Mouse (Mus musculus): ENCODE measurements around the gene Cdk12. TPM values are rescaled to one million over a fixed set of nuclear protein-coding genes. Genes with fewer than 3 reads are reported as not detected.
A peak's percentile ranks its signal among the peaks of the same experiment; 100 is the strongest.

The Cdk12 gene
- polyA plus RNA-seq, 1 experiment from 2014 or later: 13.5 TPM

GRCm38 (mm10) chr11:98266699-98267402 lies 64.0 kb downstream of the Cdk12 start:
- WGBS: 46% methylated on average over 6 of the region's 6 CpGs
- H3K27ac ChIP-seq: no peak overlapping the region
- H3K4me1 ChIP-seq: peaks cover 6% of the 10 kb centered on the region; the same call in 1 of the 2 replicates
- H3K27me3 ChIP-seq (replicated peaks): no peaks in the 10 kb centered on the region
- no peaks in the 10 kb centered on the region for H3K9me3 ChIP-seq
- H3K4me2 ChIP-seq (replicated peaks): no peak overlapping the region
- peaks cover 37% of the 10 kb centered on the region for H3K36me3 ChIP-seq
- H3K9ac ChIP-seq: no peak overlapping the region
- ATAC-seq (ENCODE audit: low FRiP score, low read depth): no peak
- H3K4me3 ChIP-seq: no peak overlapping the region

DNA sequence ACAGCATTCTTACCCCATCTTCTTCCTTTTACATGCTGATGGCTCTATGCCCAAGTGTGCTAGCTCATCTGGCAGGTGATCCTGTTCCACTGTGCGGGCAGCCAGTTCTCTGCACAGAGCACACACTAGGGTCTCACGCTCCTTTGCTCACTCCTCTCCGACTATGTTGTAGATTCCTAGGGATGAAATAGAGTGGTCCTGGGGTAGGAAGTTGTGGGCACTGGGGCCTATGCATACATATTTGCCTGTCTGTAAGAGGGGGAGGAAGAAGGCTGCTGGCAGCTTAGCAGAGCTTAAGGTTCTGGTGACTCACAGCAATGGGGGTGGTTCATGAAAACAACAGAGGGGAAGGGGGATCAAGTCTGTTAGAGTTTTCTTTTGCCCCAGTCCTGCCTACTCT lies 67.2 kb downstream of the Cdk12 start:
- no peak for ATAC-seq (ENCODE audit: low FRiP score, low read depth)
- peaks cover 44% of the 10 kb centered on the region for H3K36me3 ChIP-seq

DNA sequence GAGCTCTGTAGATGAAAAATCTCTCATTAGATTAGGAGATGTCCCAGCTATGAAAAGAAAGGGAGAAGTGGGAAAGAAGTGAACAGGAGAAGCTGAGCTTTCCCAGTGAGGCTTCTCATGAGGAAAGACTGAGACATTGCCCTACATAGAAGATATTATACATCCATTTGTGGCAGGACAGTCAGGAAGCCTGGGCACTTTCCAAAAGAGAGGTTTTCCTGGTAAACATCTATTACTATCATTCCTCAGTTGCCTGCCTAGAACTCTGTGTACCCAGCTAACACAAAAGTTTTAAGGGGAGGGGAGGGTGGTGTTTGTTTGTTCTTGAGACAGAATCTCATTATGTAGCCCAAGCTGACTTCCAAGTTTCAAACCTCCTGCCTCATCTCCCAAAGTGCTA lies 67.6 kb downstream of the Cdk12 start:
- Histone ChIP-seq H3K36me3 (peaks cover 44% of the 10 kb centered on the region), H3K4me1 (peaks cover 6% of the 10 kb centered on the region; the same call in 1 of the 2 replicates), H3K9me3 (no peaks in the 10 kb centered on the region), H3K27me3 (replicated peaks) (no peaks in the 10 kb centered on the region), H3K9ac (no peak overlapping the region), H3K4me2 (replicated peaks) (no peak overlapping the region), H3K27ac (no peak overlapping the region), H3K4me3 (no peak overlapping the region)
- ATAC-seq (ENCODE audit: low FRiP score, low read depth): no peak

More for the DNA sequence above, 67.2 kb downstream of the Cdk12 start:
- Histone ChIP-seq H3K27me3 (replicated peaks) (no peaks in the 10 kb centered on the region), H3K9me3 (no peaks in the 10 kb centered on the region), H3K4me1 (peaks cover 6% of the 10 kb centered on the region; the same call in 1 of the 2 replicates), H3K4me2 (replicated peaks) (no peak overlapping the region), H3K4me3 (no peak overlapping the region), H3K9ac (no peak overlapping the region), H3K27ac (no peak overlapping the region)
- WGBS: 96% methylated on average over 3 of the region's 3 CpGs

DNA sequence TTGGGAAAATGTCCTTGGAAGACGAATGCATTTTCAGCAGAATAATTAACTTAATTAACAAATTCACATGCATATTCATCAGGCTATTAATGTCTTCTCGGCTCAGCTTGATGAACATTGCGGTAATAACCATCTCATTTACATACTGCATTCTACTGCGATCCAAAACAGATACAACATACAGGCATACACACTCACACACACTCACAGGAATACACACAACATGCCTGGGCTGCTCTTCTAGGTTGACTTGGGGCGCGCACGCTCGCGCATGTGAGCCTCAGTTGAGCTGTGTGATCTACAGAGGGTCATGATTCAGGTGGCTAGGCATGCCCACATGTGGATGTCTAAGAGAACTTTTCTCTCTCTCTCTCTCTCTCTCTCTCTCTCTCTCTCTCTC lies 80.9 kb downstream of the Cdk12 start:
- Histone ChIP-seq H3K9ac (no peak overlapping the region), H3K4me2 (replicated peaks) (peak overlapping the region; percentile 44), H3K9me3 (no peaks in the 10 kb centered on the region), H3K36me3 (peaks cover 10% of the 10 kb centered on the region), H3K4me1 (peaks cover 12% of the 10 kb centered on the region; the same call in 1 of the 2 replicates), H3K27ac (no peak overlapping the region), H3K27me3 (replicated peaks) (no peaks in the 10 kb centered on the region), H3K4me3 (no peak overlapping the region)
- 26% methylated on average over 9 of the region's 9 CpGs for WGBS
- peak; percentile 76; the same call in 1 of the 2 replicates for ATAC-seq (ENCODE audit: low FRiP score, low read depth)

DNA sequence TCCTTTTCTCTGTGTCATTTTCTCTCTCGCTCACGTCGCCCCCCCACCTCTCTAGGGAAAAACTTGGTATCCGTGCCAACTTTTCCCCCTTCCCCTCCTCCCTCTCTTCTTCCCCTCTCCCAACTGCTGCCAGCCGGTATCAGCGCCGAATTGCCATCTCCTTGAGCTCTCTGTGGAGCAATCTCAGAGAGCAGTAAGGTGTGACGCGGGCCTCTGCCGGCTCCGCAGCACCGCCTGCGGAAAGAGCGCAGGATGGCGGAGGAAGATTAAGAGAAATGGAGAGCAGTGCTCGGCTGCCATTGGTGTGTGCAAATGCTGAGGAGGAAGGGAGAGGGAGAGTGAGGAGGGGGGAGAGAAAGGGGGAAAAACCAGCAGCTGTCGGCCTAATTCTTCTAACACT lies 81.4 kb downstream of the Cdk12 start:
- peak; percentile 82 for ATAC-seq (ENCODE audit: low FRiP score, low read depth)
- Histone ChIP-seq H3K36me3 (peaks cover 5% of the 10 kb centered on the region), H3K4me3 (no peak overlapping the region), H3K9me3 (no peaks in the 10 kb centered on the region), H3K9ac (no peak overlapping the region), H3K4me2 (replicated peaks) (peak overlapping the region; percentile 44), H3K27me3 (replicated peaks) (no peaks in the 10 kb centered on the region), H3K27ac (no peak overlapping the region), H3K4me1 (peaks cover 12% of the 10 kb centered on the region; the same call in 1 of the 2 replicates)
- WGBS: 3% methylated on average over 15 of the region's 17 CpGs

- Histone ChIP-seq H3K27me3 (replicated peaks) (0 out of 2 replicates have a peak, but pooled peaks cover 3% of the 10 kb centered on the region), H3K4me2 (replicated peaks) (no peak overlapping the region), H3K4me1 (peaks cover 12% of the 10 kb centered on the region; the same call in 1 of the 2 replicates), H3K36me3 (no peaks in the 10 kb centered on the region), H3K27ac (no peak overlapping the region), H3K9ac (no peak overlapping the region), H3K9me3 (no peaks in the 10 kb centered on the region), H3K4me3 (no peak overlapping the region)
- ATAC-seq (ENCODE audit: low FRiP score, low read depth): no peak
- 51% methylated on average over 2 of the region's 2 CpGs for WGBS
Measured at GRCm38 (mm10) chr11:98285368-98285767, 82.5 kb downstream of the Cdk12 start.

GRCm38 (mm10) chr11:98287531-98287930 lies 84.7 kb downstream of the Cdk12 start:
- Histone ChIP-seq H3K9me3 (no peaks in the 10 kb centered on the region), H3K4me3 (no peak overlapping the region), H3K27me3 (replicated peaks) (0 out of 2 replicates have a peak, but pooled peaks cover 8% of the 10 kb centered on the region), H3K9ac (no peak overlapping the region), H3K4me1 (peaks cover 12% of the 10 kb centered on the region; the same call in 1 of the 2 replicates), H3K36me3 (no peaks in the 10 kb centered on the region), H3K4me2 (replicated peaks) (no peak overlapping the region), H3K27ac (no peak overlapping the region)
- WGBS: 49% methylated on average over 5 of the region's 5 CpGs
- no peak for ATAC-seq (ENCODE audit: low FRiP score, low read depth)

GRCm38 (mm10) chr11:98287961-98288360 lies 85.1 kb downstream of the Cdk12 start:
- Histone ChIP-seq H3K27ac (no peak overlapping the region), H3K4me2 (replicated peaks) (no peak overlapping the region), H3K9ac (no peak overlapping the region), H3K9me3 (no peaks in the 10 kb centered on the region), H3K27me3 (replicated peaks) (0 out of 2 replicates have a peak, but pooled peaks cover 10% of the 10 kb centered on the region), H3K4me3 (no peak overlapping the region), H3K4me1 (peaks cover 10% of the 10 kb centered on the region; the same call in 1 of the 2 replicates), H3K36me3 (no peaks in the 10 kb centered on the region)
- no peak for ATAC-seq (ENCODE audit: low FRiP score, low read depth)
- WGBS: 55% methylated on average over 7 of the region's 7 CpGs

DNA sequence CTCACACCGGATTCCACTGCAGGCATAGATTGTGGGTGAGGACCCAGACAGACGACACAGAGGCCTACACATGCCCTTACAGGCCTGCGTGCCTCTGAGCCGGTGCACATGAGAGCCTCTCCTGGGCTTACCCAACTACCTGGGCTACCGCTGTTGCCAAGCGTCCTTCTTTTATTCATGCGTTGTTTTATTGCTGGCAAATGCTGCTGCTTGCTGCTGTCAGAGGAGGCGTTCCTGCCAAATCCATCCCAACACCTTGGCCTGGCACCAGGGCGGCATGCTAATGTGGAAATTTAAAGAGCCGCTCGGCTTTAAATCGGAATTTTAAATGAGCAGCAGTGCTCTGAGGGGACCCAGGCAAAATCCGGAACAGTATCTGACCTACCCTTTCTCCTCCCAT lies 87.0 kb downstream of the Cdk12 start:
- WGBS: 32% methylated on average over 13 of the region's 13 CpGs
- H3K4me3 ChIP-seq: no peak overlapping the region
- H3K27ac ChIP-seq: no peak overlapping the region

GRCm38 (mm10) chr11:98290906-98291305 lies 88.0 kb downstream of the Cdk12 start:
- Histone ChIP-seq H3K27me3 (replicated peaks) (0 out of 2 replicates have a peak, but pooled peaks cover 19% of the 10 kb centered on the region), H3K9me3 (no peaks in the 10 kb centered on the region), H3K9ac (no peak overlapping the region), H3K4me1 (peaks cover 18% of the 10 kb centered on the region), H3K27ac (no peak overlapping the region), H3K4me2 (replicated peaks) (no peak overlapping the region), H3K36me3 (no peaks in the 10 kb centered on the region), H3K4me3 (no peak overlapping the region)
- WGBS: 79% methylated on average over 2 of the region's 2 CpGs
- no peak for ATAC-seq (ENCODE audit: low FRiP score, low read depth)

More for the DNA sequence above, 87.0 kb downstream of the Cdk12 start:
- no peaks in the 10 kb centered on the region for H3K9me3 ChIP-seq
- no peak overlapping the region for H3K4me2 ChIP-seq (replicated peaks)
- no peak overlapping the region for H3K9ac ChIP-seq
- H3K4me1 ChIP-seq: peaks cover 8% of the 10 kb centered on the region
- H3K36me3 ChIP-seq: no peaks in the 10 kb centered on the region
- no peak for ATAC-seq (ENCODE audit: low FRiP score, low read depth)
- H3K27me3 ChIP-seq (replicated peaks): 0 out of 2 replicates have a peak, but pooled peaks cover 12% of the 10 kb centered on the region

GRCm38 (mm10) chr11:98293070-98293469 lies 90.2 kb downstream of the Cdk12 start:
- peaks cover 34% of the 10 kb centered on the region for H3K27me3 ChIP-seq (replicated peaks)
- H3K4me3 ChIP-seq: no peak overlapping the region
- H3K36me3 ChIP-seq: no peaks in the 10 kb centered on the region
- ATAC-seq (ENCODE audit: low FRiP score, low read depth): no peak
- H3K4me1 ChIP-seq: peaks cover 32% of the 10 kb centered on the region
- 46% methylated on average over 2 of the region's 2 CpGs for WGBS
- no peaks in the 10 kb centered on the region for H3K9me3 ChIP-seq
- H3K4me2 ChIP-seq (replicated peaks): no peak overlapping the region
- no peak overlapping the region for H3K27ac ChIP-seq
- no peak overlapping the region for H3K9ac ChIP-seq

- 2% methylated on average over 58 of the region's 58 CpGs for WGBS
- no peaks in the 10 kb centered on the region for H3K36me3 ChIP-seq
- H3K9ac ChIP-seq: peak overlapping the region; percentile 70
- H3K9me3 ChIP-seq: no peaks in the 10 kb centered on the region
- H3K4me1 ChIP-seq: peaks cover 39% of the 10 kb centered on the region
- peak overlapping the region; percentile 67 for H3K4me3 ChIP-seq
- peak overlapping the region; percentile 94 for H3K4me2 ChIP-seq (replicated peaks)
- peak; percentile 38 for ATAC-seq (ENCODE audit: low FRiP score, low read depth)
- H3K27ac ChIP-seq: no peak overlapping the region
- H3K27me3 ChIP-seq (replicated peaks): peaks cover 41% of the 10 kb centered on the region
Measured at GRCm38 (mm10) chr11:98294188-98295012, 91.5 kb downstream of the Cdk12 start.
